Mouse (Mus musculus): ENCODE measurements around the gene Rnf5. TPM values are rescaled to one million over a fixed set of nuclear protein-coding genes. Genes with fewer than 3 reads are reported as not detected.

Gene Rnf5
- 49.6 TPM for polyA plus RNA-seq (2014; fragmentation: Illumina TruSeq; extraction: RNeasy Lipid Tissue Mini Kit (QIAGEN cat#74804); ENCODE audit: low read depth, low replicate concordance)

DNA sequence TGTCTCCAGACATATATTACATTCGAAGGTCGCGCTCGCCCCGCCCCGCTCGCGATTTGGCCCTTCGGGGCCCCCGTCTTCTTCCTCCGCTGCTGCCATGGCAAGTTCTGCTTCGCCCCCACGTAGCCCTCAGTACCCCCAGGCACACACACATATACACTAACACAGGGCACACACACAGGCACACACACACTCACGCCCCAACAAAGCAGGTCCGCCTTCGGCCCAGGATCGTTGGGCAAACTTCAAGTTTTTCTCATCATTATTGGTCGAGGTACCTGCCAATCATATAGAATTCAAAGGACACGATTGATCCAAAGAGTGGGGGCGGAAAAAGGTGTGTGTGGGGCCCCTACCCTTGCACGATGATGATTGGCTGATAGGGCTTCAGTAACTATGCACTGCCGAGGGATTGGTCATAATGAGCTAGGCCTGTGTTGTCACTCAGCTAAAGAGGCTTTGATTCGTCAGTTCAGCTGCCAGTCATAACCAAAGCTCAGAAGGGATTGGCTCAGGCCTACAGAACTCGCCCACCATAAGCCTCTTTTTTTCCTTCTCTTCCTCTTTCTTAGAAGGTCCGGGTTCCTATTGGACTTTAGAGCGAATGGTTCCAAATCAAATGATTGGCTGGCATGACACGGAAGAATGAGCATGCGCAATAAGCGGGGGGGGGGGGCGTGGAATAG, at the start of gene Rnf5:
Rnf5 (minus strand) TSS at position 316 of the 686 bp plus-strand sequence.

DNA sequence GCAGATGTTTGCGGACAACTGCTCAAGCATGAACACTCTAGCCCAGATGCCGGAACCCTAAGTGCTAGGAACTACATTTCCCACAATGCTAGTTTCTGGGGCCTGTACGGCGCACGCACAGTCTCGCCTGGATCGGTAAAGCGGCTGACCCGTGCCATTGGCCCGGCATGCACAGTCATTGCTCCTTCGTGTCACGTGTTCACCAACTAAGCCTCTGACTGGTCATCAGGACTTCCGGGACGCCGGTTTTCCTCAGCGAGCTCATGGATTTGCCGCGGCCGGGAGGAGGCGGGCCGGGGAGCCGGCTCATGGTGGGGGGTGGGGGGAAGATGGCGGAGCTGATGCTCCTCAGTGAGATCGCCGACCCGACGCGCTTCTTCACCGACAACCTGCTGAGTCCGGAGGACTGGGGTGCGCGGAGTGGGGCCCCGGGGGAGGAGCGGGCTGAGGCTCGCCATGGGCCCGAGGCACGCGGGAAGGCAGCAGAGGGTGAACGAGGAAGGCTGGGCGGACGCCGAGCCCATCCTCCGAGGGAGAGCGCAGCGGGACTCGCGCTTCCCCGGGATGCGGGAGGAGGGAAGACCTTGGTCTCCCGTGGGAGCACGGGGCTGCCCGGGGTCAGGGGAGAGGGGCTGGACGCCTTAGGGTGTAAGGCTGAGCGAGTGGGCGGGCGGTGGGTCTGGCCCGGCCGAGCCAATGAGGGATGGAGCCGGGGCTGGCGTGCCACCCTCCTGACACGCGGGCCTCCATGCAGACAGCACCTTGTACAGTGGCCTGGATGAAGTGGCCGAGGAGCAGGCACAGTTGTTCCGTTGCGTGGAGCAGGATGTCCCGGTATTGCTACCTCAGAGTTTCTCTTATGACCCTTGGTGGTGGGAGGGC, 43.7 kb upstream of the Rnf5 start, which contains the start of gene Atf6b:
Atf6b (plus strand) TSS at position 241 of the 882 bp plus-strand sequence.

GRCm38 (mm10) chr17:34644608-34645007, 41.1 kb upstream of the Rnf5 start, which contains the start of gene Fkbpl:
Fkbpl (plus strand) TSS chr17:34644764.

GRCm38 (mm10) chr17:34629221-34629751, 25.8 kb upstream of the Rnf5 start, which contains the start of gene Prrt1:
Prrt1 (plus strand) TSS chr17:34629533.

DNA sequence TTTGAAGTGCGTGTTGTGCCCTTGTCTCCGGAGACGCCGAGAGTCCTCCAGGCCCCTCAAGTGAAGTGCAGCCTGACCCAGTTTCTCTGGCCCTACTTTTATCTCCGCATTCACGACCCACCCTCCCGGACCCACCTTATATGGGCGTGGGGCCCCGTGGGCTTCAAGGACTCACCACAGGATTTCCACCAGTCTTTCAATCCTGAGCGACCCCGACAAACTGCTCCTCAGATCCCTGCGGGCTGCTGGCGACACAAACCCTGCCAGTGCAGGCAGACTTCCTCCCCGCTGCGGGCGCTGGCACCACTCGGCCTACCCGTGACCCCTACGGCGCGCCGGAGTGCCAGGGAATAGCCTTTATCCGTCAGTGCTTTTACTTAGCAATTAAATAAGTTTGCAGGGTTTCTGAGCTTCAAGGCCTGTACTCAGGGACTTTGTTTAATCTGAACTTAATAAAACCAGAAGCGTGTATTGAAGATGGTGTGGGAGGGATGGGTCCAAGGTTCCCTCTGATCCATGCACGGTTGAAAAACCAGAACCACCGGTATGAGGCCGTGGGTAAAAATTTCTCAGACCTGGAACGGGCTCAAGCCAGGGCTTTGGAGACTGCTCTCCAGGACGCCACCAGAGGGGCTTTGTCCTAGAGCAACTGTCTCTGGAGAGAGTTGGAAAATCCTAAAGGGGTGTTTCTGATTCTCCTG, 24.6 kb upstream of the Rnf5 start, which contains the start of gene Ppt2:
Ppt2 (minus strand) TSS at position 568 of the 701 bp plus-strand sequence.

GRCm38 (mm10) chr17:34615871-34616270, 12.4 kb upstream of the Rnf5 start, which contains the start of gene Egfl8:
Egfl8 (minus strand) TSS chr17:34615971.

DNA sequence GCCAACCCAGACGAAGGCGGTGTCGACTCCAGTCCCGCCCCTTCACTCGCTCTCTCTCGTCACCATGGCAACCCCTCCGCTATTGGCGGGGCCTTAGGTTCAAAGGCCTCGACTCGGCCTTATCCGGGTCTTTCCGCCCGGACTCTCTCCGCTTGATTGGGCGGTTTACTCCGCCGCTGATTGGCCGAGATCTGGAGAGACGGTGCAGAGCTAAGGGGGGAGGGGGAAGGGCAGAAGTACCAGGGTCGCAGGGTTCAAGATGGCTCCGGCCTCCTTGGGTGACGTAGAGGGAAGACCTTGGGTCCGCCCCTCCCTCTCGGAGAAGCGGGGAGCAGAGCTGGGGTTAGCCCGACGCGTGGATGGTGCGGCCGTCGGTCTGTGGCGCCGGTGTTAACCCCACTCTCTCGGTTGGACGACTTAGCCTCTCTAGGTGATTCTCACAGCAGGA, 595 bp upstream of the Rnf5 start, which contains the start of gene Agpat1:
Agpat1 (plus strand) TSS at position 202 of the 448 bp plus-strand sequence.

GRCm38 (mm10) chr17:34597566-34598095, 5.9 kb downstream of the Rnf5 start, which contains the start of gene Ager:
Ager (plus strand) TSS chr17:34597862.

DNA sequence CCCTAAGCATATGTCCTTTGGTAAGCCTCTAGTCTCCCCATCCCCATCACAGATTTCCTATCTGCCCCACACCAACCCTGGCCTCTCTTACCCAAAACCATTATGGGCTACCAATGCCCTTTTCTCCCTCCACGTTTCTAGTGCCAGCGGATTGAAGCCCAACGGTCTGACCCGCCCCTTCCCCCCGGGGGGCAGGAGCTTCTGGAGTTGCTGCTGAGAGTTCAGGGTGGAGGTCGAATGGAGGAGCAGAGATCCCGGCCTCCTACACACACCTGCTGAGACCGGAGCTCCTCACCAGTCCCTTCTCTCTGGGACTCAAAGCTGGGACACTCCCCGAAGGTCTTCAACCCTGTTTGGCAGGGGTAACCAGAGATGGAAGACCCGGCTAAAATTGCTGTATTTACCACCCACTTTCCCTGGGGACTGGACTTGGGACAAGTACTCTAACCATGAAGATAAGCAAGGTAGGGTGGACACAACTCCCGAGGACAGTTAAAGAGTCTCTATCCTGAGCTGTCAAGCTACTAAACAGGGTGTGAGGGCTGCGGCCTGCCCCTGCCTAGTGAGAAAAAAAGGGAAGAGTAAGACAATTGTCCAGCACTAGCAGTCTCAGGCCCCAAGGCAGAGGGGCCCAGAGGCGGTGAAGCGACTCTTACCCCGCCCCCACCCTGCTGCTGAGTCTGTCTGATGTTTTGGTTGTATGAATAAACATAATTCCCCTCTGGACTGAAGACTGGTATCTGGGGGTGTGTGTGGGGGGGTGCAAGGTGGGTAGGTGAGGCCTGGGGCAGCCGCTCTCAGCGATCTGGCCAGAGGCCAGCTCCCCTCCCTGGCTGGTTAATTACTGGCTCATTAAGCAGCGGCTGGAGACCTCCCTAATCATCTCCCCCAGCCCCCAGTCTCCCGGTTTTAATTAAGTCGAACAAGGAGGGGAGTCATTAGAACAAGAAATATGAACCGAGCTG, 12.2 kb downstream of the Rnf5 start, which contains the start of gene Pbx2:
Pbx2 (plus strand) TSS at position 238 of the 965 bp plus-strand sequence.

DNA sequence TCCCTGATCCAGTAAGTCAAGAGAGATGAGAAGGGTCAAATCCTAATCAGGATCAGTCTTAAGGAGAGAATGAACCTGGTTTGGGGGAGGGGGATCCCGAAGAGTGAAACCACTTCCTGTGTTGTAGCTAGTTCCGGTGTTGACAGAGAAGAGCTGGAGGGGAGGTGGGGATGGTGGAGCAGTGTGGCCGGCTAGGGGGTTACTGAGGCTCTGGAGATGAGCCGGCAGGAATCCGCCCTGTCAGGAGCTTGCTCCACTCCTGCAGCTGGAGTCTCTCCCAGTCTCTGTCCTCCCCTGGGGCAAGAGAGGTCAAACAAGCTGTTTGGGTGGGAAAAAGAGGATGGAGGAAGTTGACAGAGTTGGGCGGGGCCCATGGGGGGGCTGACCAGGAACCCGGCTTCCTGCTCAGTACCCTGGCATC, 13.8 kb downstream of the Rnf5 start, which contains the start of gene Gpsm3:
Gpsm3 (plus strand) TSS at position 126 of the 421 bp plus-strand sequence.

GRCm38 (mm10) chr17:34564003-34564421, 39.5 kb downstream of the Rnf5 start, which contains the start of gene Notch4:
Notch4 (plus strand) TSS chr17:34564268.

Other genes starting within 250 kb of the Rnf5 start
- gene Btnl2, start 248.9 kb downstream of the Rnf5 start, polyA plus RNA-seq (2014; fragmentation: Illumina TruSeq; extraction: RNeasy Lipid Tissue Mini Kit (QIAGEN cat#74804); ENCODE audit: low read depth, low replicate concordance), result not detected
- gene Btnl1, start 226.6 kb downstream of the Rnf5 start, polyA plus RNA-seq (2014; fragmentation: Illumina TruSeq; extraction: RNeasy Lipid Tissue Mini Kit (QIAGEN cat#74804); ENCODE audit: low read depth, low replicate concordance), result not detected
- 1.9 TPM for gene BC051142, start 204.9 kb downstream of the Rnf5 start, polyA plus RNA-seq (2014; fragmentation: Illumina TruSeq; extraction: RNeasy Lipid Tissue Mini Kit (QIAGEN cat#74804); ENCODE audit: low read depth, low replicate concordance)
- gene Btnl4, start 126.4 kb downstream of the Rnf5 start, polyA plus RNA-seq (2014; fragmentation: Illumina TruSeq; extraction: RNeasy Lipid Tissue Mini Kit (QIAGEN cat#74804); ENCODE audit: low read depth, low replicate concordance), result not detected
- not detected for gene Btnl6, start 86.3 kb downstream of the Rnf5 start, polyA plus RNA-seq (2014; fragmentation: Illumina TruSeq; extraction: RNeasy Lipid Tissue Mini Kit (QIAGEN cat#74804); ENCODE audit: low read depth, low replicate concordance)
- gene Notch4, start 39.4 kb downstream of the Rnf5 start, polyA plus RNA-seq (2014; fragmentation: Illumina TruSeq; extraction: RNeasy Lipid Tissue Mini Kit (QIAGEN cat#74804); ENCODE audit: low read depth, low replicate concordance), result 0.93 TPM
- gene Gpsm3, start 13.9 kb downstream of the Rnf5 start, polyA plus RNA-seq (2014; fragmentation: Illumina TruSeq; extraction: RNeasy Lipid Tissue Mini Kit (QIAGEN cat#74804); ENCODE audit: low read depth, low replicate concordance), result 3.8 TPM
- gene Pbx2, start 12.4 kb downstream of the Rnf5 start, polyA plus RNA-seq (2014; fragmentation: Illumina TruSeq; extraction: RNeasy Lipid Tissue Mini Kit (QIAGEN cat#74804); ENCODE audit: low read depth, low replicate concordance), result 11.4 TPM
- not detected for gene Ager, start 5.8 kb downstream of the Rnf5 start, polyA plus RNA-seq (2014; fragmentation: Illumina TruSeq; extraction: RNeasy Lipid Tissue Mini Kit (QIAGEN cat#74804); ENCODE audit: low read depth, low replicate concordance)
- 2.9 TPM for gene Agpat1, start 572 bp upstream of the Rnf5 start, polyA plus RNA-seq (2014; fragmentation: Illumina TruSeq; extraction: RNeasy Lipid Tissue Mini Kit (QIAGEN cat#74804); ENCODE audit: low read depth, low replicate concordance)
- gene Egfl8, start 12.3 kb upstream of the Rnf5 start, polyA plus RNA-seq (2014; fragmentation: Illumina TruSeq; extraction: RNeasy Lipid Tissue Mini Kit (QIAGEN cat#74804); ENCODE audit: low read depth, low replicate concordance), result not detected
- 7.2 TPM for gene Ppt2, start 24.8 kb upstream of the Rnf5 start, polyA plus RNA-seq (2014; fragmentation: Illumina TruSeq; extraction: RNeasy Lipid Tissue Mini Kit (QIAGEN cat#74804); ENCODE audit: low read depth, low replicate concordance)
- gene Prrt1, start 25.8 kb upstream of the Rnf5 start, polyA plus RNA-seq (2014; fragmentation: Illumina TruSeq; extraction: RNeasy Lipid Tissue Mini Kit (QIAGEN cat#74804); ENCODE audit: low read depth, low replicate concordance), result 0.57 TPM
- gene Fkbpl, start 41.1 kb upstream of the Rnf5 start, polyA plus RNA-seq (2014; fragmentation: Illumina TruSeq; extraction: RNeasy Lipid Tissue Mini Kit (QIAGEN cat#74804); ENCODE audit: low read depth, low replicate concordance), result 5.5 TPM
- 1.8 TPM for gene Atf6b, start 43.5 kb upstream of the Rnf5 start, polyA plus RNA-seq (2014; fragmentation: Illumina TruSeq; extraction: RNeasy Lipid Tissue Mini Kit (QIAGEN cat#74804); ENCODE audit: low read depth, low replicate concordance)
- gene Tnxb, start 66.8 kb upstream of the Rnf5 start, polyA plus RNA-seq (2014; fragmentation: Illumina TruSeq; extraction: RNeasy Lipid Tissue Mini Kit (QIAGEN cat#74804); ENCODE audit: low read depth, low replicate concordance), result not detected
- gene C4b, start 140.2 kb upstream of the Rnf5 start, polyA plus RNA-seq (2014; fragmentation: Illumina TruSeq; extraction: RNeasy Lipid Tissue Mini Kit (QIAGEN cat#74804); ENCODE audit: low read depth, low replicate concordance), result not detected
- not detected for gene Cyp21a1, start 200.9 kb upstream of the Rnf5 start, polyA plus RNA-seq (2014; fragmentation: Illumina TruSeq; extraction: RNeasy Lipid Tissue Mini Kit (QIAGEN cat#74804); ENCODE audit: low read depth, low replicate concordance)
- gene Stk19, start 233.3 kb upstream of the Rnf5 start, polyA plus RNA-seq (2014; fragmentation: Illumina TruSeq; extraction: RNeasy Lipid Tissue Mini Kit (QIAGEN cat#74804); ENCODE audit: low read depth, low replicate concordance), result 2.6 TPM
- 3.0 TPM for gene Dxo, start 233.3 kb upstream of the Rnf5 start, polyA plus RNA-seq (2014; fragmentation: Illumina TruSeq; extraction: RNeasy Lipid Tissue Mini Kit (QIAGEN cat#74804); ENCODE audit: low read depth, low replicate concordance)
- 2.3 TPM for gene Skiv2l, start 246.5 kb upstream of the Rnf5 start, polyA plus RNA-seq (2014; fragmentation: Illumina TruSeq; extraction: RNeasy Lipid Tissue Mini Kit (QIAGEN cat#74804); ENCODE audit: low read depth, low replicate concordance)
- gene Nelfe, start 246.7 kb upstream of the Rnf5 start, polyA plus RNA-seq (2014; fragmentation: Illumina TruSeq; extraction: RNeasy Lipid Tissue Mini Kit (QIAGEN cat#74804); ENCODE audit: low read depth, low replicate concordance), result 1.4 TPM

Measured in kidney, adult 10 weeks (tissue).